Mouse (Mus musculus) cerebellum, postnatal 25 days (tissue): ENCODE results near the gene Tmem231.

Experiments
- DNase-seq, 2 experiments: peaks; one replicate each; pipeline ENCODE4 v3.0.0; 2021; ENCODE audit warnings: mixed read lengths in 2 of 2

Tmem231 gene

GRCm38 (mm10) chr8:111902080-111902479 lies 31.6 kb downstream of the Tmem231 start:
- DNase-seq, result no peak

GRCm38 (mm10) chr8:111898586-111898985 lies 35.1 kb downstream of the Tmem231 start:
- no peak for DNase-seq

GRCm38 (mm10) chr8:111894955-111895354 lies 38.7 kb downstream of the Tmem231 start:
- DNase-seq, result no peak

- DNase-seq, result no peak
These were observed 41.1 kb downstream of the Tmem231 start for GRCm38 (mm10) chr8:111892615-111893014.

- DNase-seq, result no peak
These were observed 41.7 kb downstream of the Tmem231 start for GRCm38 (mm10) chr8:111891983-111892382.

GRCm38 (mm10) chr8:111890911-111891303 lies 42.8 kb downstream of the Tmem231 start:
- no peak for DNase-seq

GRCm38 (mm10) chr8:111889931-111890910 lies 43.5 kb downstream of the Tmem231 start:
- DNase-seq, result peak; percentile 68 to 70

GRCm38 (mm10) chr8:111888091-111888650 lies 45.5 kb downstream of the Tmem231 start:
- DNase-seq, result peak in 1 of 2 experiments; percentile 38

GRCm38 (mm10) chr8:111887479-111887878 lies 46.2 kb downstream of the Tmem231 start:
- no peak for DNase-seq

GRCm38 (mm10) chr8:111883615-111884014 lies 50.1 kb downstream of the Tmem231 start:
- DNase-seq, result no peak

- DNase-seq, result peak; percentile 62 to 81
These were observed 52.1 kb downstream of the Tmem231 start for GRCm38 (mm10) chr8:111881591-111881990.

GRCm38 (mm10) chr8:111877711-111878110 lies 56.0 kb downstream of the Tmem231 start:
- DNase-seq, result no peak

- peak; percentile 99 to 100 for DNase-seq
These were observed 57.2 kb downstream of the Tmem231 start, which contains the start of gene Tmem170 for GRCm38 (mm10) chr8:111876355-111876948. Tmem170 (minus strand) TSS chr8:111876750.

- DNase-seq, result peak; percentile 35 to 46
These were observed 57.9 kb downstream of the Tmem231 start for GRCm38 (mm10) chr8:111875758-111876157.

- DNase-seq, result no peak
These were observed 62.4 kb downstream of the Tmem231 start for GRCm38 (mm10) chr8:111871278-111871677.

- DNase-seq, result no peak
These were observed 63.3 kb downstream of the Tmem231 start for GRCm38 (mm10) chr8:111870379-111870778.

GRCm38 (mm10) chr8:111868664-111869063 lies 65.0 kb downstream of the Tmem231 start:
- DNase-seq, result no peak

- DNase-seq, result no peak
These were observed 67.8 kb downstream of the Tmem231 start for GRCm38 (mm10) chr8:111865857-111866256.

GRCm38 (mm10) chr8:111865130-111865852 lies 68.4 kb downstream of the Tmem231 start:
- no peak for DNase-seq

- DNase-seq, result no peak
These were observed 69.0 kb downstream of the Tmem231 start for GRCm38 (mm10) chr8:111864648-111865047.

GRCm38 (mm10) chr8:111863280-111863679 lies 70.4 kb downstream of the Tmem231 start:
- DNase-seq, result no peak
